Mouse (Mus musculus) embryonic facial prominence, embryonic 11.5 days (tissue): ENCODE measurements around the gene Bud23. TPM values are rescaled to one million over a fixed set of nuclear protein-coding genes. Genes with fewer than 3 reads are reported as not detected.

Experiments
- ATAC-seq: fragments of 200-750 bp; cut with Nextera tagmentation; replicated peaks from 2 replicates; pipeline ENCODE4 v1.8.0; 2017; ENCODE audit warnings: low read depth; ENCODE audit not compliant: insufficient number of reproducible peaks, low FRiP score, low TSS enrichment
- DNase-seq: peaks from one replicate; pipeline ENCODE4 v3.0.0-alpha.2; 2015; ENCODE audit warnings: low spot score
- H3K27ac ChIP-seq: fragments of 300-500 bp; sonication (generic); replicated peaks from 2 replicates; pipeline ENCODE4 v1.5.1; 2014; ENCODE audit warnings: mild to moderate bottlenecking, low read depth, low read length, control low read depth
- H3K27me3 ChIP-seq: fragments of 300-500 bp; sonication (generic); 2 replicates; pipeline ENCODE4 v1.6.1; 2014; ENCODE audit warnings: mild to moderate bottlenecking, low read length, moderate library complexity, mixed read lengths; ENCODE audit not compliant: control insufficient read depth, insufficient read depth
- H3K36me3 ChIP-seq: fragments of 300-500 bp; sonication (generic); replicated peaks from 2 replicates; pipeline ENCODE4 v1.6.1; 2014; ENCODE audit warnings: low read depth, mild to moderate bottlenecking, low read length, moderate library complexity, mixed read lengths; ENCODE audit not compliant: control insufficient read depth, insufficient read depth
- H3K4me1 ChIP-seq: fragments of 300-500 bp; sonication (generic); 2 replicates; pipeline ENCODE4 v1.6.1; 2014; ENCODE audit warnings: low read length, mixed read lengths; ENCODE audit not compliant: control insufficient read depth, insufficient read depth
- H3K4me2 ChIP-seq: fragments of 300-500 bp; sonication (generic); 2 replicates; pipeline ENCODE4 v1.6.1; 2014; ENCODE audit warnings: low read depth, mild to moderate bottlenecking, control low read depth, low read length, moderate library complexity
- H3K4me3 ChIP-seq: fragments of 300-500 bp; sonication (generic); 2 replicates; pipeline ENCODE4 v1.5.1; 2014; ENCODE audit warnings: low read depth, low read length, control low read depth
- H3K9ac ChIP-seq: fragments of 300-500 bp; sonication (generic); replicated peaks from 2 replicates; pipeline ENCODE4 v1.6.1; 2014; ENCODE audit warnings: mild to moderate bottlenecking, control low read depth, low read length
- H3K9me3 ChIP-seq: fragments of 300-500 bp; sonication (generic); replicated peaks from 2 replicates; pipeline ENCODE4 v1.6.1; 2016; ENCODE audit warnings: mild to moderate bottlenecking, low read length, inconsistent platforms, mixed read lengths; ENCODE audit not compliant: control insufficient read depth
- WGBS: fragments of 180-500 bp; shearing (Covaris S2); extraction: QIAGEN DNeasy Blood & Tissue Kit; methylation state at CpG from one replicate; pipeline ENCODE4 v1.1.7; 2014; 5-methylcytosine and 5-hydroxymethylcytosine counted together
- polyA plus RNA-seq: library from polyadenylated mRNA; unstranded; fragments of >200 nt; fragmentation: Nextera tagmentation; extraction: Ambion mirVana; gene quantifications from 2 replicates; pipeline ENCODE4 v1.2.1, GENCODE M21; 2014

Bud23 gene
- polyA plus RNA-seq, 1 experiment from 2014 or later, result 136 TPM

GRCm38 (mm10) chr5:135103999-135104660 is 39.4 kb upstream of the Bud23 start:
- DNase-seq, result peak; percentile 40
- no peak overlapping the region for H3K9ac ChIP-seq

GRCm38 (mm10) chr5:135100981-135101380 is 36.2 kb upstream of the Bud23 start:
- WGBS, result 64% methylated on average over 1 of the region's 1 CpGs
- H3K9ac ChIP-seq, result no peak overlapping the region
- H3K4me3 ChIP-seq, result no peak overlapping the region

More at GRCm38 (mm10) chr5:135103999-135104660, 39.4 kb upstream of the Bud23 start:
- 65% methylated on average over 11 of the region's 11 CpGs for WGBS
- Histone ChIP-seq H3K27ac (no peak overlapping the region), H3K4me2 (no peak overlapping the region), H3K9me3 (no peaks in the 10 kb centered on the region), H3K4me3 (no peak overlapping the region), H3K4me1 (peaks cover 4% of the 10 kb centered on the region; the same call in 1 of the 2 replicates), H3K27me3 (peaks cover 20% of the 10 kb centered on the region), H3K36me3 (no peaks in the 10 kb centered on the region)
- ATAC-seq, result no peak

GRCm38 (mm10) chr5:135089653-135090052 is 24.9 kb upstream of the Bud23 start, which contains the start of gene Mlxipl:
Mlxipl (plus strand) TSS chr5:135089890.
- Histone ChIP-seq H3K27ac (no peak within 1 kb of the TSS), H3K4me1 (no peaks in the 10 kb centered on the region), H3K36me3 (no peaks in the 10 kb centered on the region), H3K9me3 (no peaks in the 10 kb centered on the region), H3K4me3 (peak within 1 kb of the TSS; percentile 17; the same call in 1 of the 2 replicates), H3K9ac (peak within 1 kb of the TSS; percentile 51), H3K4me2 (peak within 1 kb of the TSS; percentile 54), H3K27me3 (peaks cover 16% of the 10 kb centered on the region)
- DNase-seq, result peak; percentile 22
- WGBS, result 2% methylated on average over 34 of the region's 39 CpGs
- ATAC-seq, result no peak

More at GRCm38 (mm10) chr5:135100981-135101380, 36.2 kb upstream of the Bud23 start:
- Histone ChIP-seq H3K27ac (no peak overlapping the region), H3K27me3 (no peaks in the 10 kb centered on the region; the same call in 1 of the 2 replicates), H3K9me3 (no peaks in the 10 kb centered on the region), H3K4me2 (no peak overlapping the region), H3K36me3 (no peaks in the 10 kb centered on the region), H3K4me1 (no peaks in the 10 kb centered on the region)
- DNase-seq, result no peak
- no peak for ATAC-seq

- H3K4me1 ChIP-seq, result no peaks in the 10 kb centered on the region
- H3K9me3 ChIP-seq, result no peaks in the 10 kb centered on the region
- no peak overlapping the region for H3K27ac ChIP-seq
- 23% methylated on average over 4 of the region's 4 CpGs for WGBS
- no peak overlapping the region for H3K4me2 ChIP-seq
- H3K4me3 ChIP-seq, result no peak overlapping the region
- DNase-seq (peak; percentile 72), ATAC-seq (no peak; the same call in 1 of the 2 replicates)
- no peak overlapping the region for H3K9ac ChIP-seq
- H3K36me3 ChIP-seq, result no peaks in the 10 kb centered on the region
- H3K27me3 ChIP-seq, result peaks cover 16% of the 10 kb centered on the region
Measured at GRCm38 (mm10) chr5:135086871-135087270, 22.1 kb upstream of the Bud23 start.

- no peak for DNase-seq
- Histone ChIP-seq H3K27ac (no peak overlapping the region), H3K9ac (no peak overlapping the region), H3K9me3 (no peaks in the 10 kb centered on the region), H3K4me3 (no peak overlapping the region), H3K4me2 (no peak overlapping the region), H3K36me3 (no peaks in the 10 kb centered on the region), H3K4me1 (no peaks in the 10 kb centered on the region), H3K27me3 (no peaks in the 10 kb centered on the region)
- WGBS, result 91% methylated on average over 5 of the region's 5 CpGs
- no peak for ATAC-seq
Measured at GRCm38 (mm10) chr5:135080539-135080938, 15.8 kb upstream of the Bud23 start.

GRCm38 (mm10) chr5:135079578-135079977 is 14.8 kb upstream of the Bud23 start:
- Histone ChIP-seq H3K36me3 (no peaks in the 10 kb centered on the region), H3K4me3 (no peak overlapping the region), H3K4me2 (no peak overlapping the region), H3K4me1 (no peaks in the 10 kb centered on the region), H3K27ac (no peak overlapping the region), H3K9ac (no peak overlapping the region), H3K9me3 (no peaks in the 10 kb centered on the region), H3K27me3 (no peaks in the 10 kb centered on the region)
- 92% methylated on average over 2 of the region's 2 CpGs for WGBS
- no peak for DNase-seq
- ATAC-seq, result no peak

GRCm38 (mm10) chr5:135078482-135078810 is 13.7 kb upstream of the Bud23 start:
- Histone ChIP-seq H3K9ac (peak overlapping the region; percentile 98), H3K27ac (no peak overlapping the region), H3K9me3 (no peaks in the 10 kb centered on the region), H3K4me1 (peaks cover 3% of the 10 kb centered on the region; the same call in 1 of the 2 replicates), H3K27me3 (no peaks in the 10 kb centered on the region), H3K36me3 (no peaks in the 10 kb centered on the region), H3K4me3 (peak overlapping the region; percentile 97), H3K4me2 (peak overlapping the region; percentile 73)
- DNase-seq, result no peak
- 1% methylated on average over 11 of the region's 11 CpGs for WGBS
- ATAC-seq, result no peak; the same call in 1 of the 2 replicates
